Mouse (Mus musculus): Measurements from ENCODE around the gene Dab1. TPM values are rescaled to one million over a fixed set of nuclear protein-coding genes. Genes with fewer than 3 reads are reported as not detected.

Dab1 gene
- polyA plus RNA-seq, 1 experiment from 2014 or later = 11.2 TPM

DNA sequence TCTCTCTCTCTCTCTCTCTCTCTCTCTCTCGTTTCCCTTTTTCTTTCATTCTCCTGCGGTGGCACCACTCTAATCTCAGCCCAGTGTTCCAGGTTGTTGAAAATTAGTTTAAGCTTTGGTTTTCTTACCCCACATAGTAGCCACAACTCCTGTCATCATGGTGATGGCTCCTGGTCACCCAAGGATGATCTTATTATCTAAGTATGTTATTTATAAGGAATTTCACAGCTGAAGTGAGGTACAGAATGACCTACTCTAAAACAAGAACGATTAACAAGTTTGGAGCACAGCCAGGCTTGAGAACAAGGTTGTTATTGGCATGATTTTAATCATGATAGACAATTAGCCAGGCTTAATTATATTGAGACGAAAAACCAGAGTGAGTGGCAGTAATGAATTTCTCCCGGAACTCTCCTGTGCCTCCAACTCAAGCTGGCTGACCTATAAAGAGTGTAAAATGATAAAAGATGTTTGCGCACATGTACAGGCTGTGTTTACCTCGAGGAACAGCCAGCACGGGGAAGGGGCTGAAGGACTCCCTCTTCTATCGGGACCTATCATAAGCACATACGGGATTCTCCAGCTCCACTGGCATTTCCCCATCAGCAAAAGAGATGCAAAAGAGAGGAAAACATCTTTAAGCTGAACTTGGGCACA, 684.0 kb downstream of the Dab1 start:
- Histone ChIP-seq H3K9me3 (no peaks in the 10 kb centered on the region), H3K9ac (no peak overlapping the region), H3K4me2 (no peak overlapping the region), H3K4me1 (no peaks in the 10 kb centered on the region), H3K36me3 (no peaks in the 10 kb centered on the region), H3K27ac (no peak overlapping the region), H3K27me3 (replicated peaks) (no peaks in the 10 kb centered on the region), H3K4me3 (replicated peaks) (no peak overlapping the region)
- 55% methylated on average over 10 of the region's 10 CpGs for WGBS
- no peak for ATAC-seq (ENCODE audit: insufficient read depth, low FRiP score, low read depth)

DNA sequence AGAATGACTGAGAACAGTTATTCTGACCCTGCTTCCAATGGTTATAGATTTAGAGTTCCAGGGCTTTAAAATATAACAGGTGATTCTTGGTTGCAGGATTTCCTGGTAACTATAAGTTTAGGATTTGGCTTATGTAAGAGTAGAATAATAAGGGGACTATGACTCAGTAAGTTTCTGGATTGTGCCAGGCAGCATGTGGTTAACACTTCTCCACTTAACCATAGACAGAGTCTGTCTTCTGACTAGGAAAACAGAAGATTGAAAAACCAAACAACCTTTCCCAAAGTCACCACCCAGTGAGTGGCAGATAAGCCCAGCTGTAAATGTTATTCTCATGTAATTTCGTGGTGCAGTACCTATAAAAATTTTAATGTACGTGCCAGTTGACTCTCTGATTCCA, 688.6 kb downstream of the Dab1 start:
- H3K36me3 ChIP-seq = no peaks in the 10 kb centered on the region
- no peak for ATAC-seq (ENCODE audit: insufficient read depth, low FRiP score, low read depth)
- no peak overlapping the region for H3K4me3 ChIP-seq (replicated peaks)
- H3K27me3 ChIP-seq (replicated peaks) = no peaks in the 10 kb centered on the region
- no peaks in the 10 kb centered on the region for H3K4me1 ChIP-seq
- H3K4me2 ChIP-seq = no peak overlapping the region
- H3K9ac ChIP-seq = no peak overlapping the region
- no peaks in the 10 kb centered on the region for H3K9me3 ChIP-seq
- H3K27ac ChIP-seq = no peak overlapping the region
- WGBS = 78% methylated on average over 2 of the region's 2 CpGs

DNA sequence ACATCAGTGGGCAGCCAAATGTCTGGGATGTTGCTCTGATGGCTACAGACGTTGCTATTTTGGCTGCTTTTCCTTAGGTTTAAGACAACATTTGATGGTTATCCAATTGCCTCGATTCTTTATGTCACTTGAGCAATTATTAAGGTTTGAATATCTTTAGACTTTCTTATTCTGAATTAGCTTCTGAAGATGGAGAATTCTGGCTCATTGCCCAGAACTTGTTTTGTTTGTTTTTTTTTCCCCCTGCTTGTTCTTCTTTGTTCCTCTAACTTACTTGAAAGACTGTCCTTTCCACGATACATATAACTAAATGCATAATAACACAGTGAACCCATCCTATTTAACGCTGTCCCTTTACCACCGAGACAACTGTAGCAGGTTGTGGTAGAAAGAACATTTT, 707.1 kb downstream of the Dab1 start:
- no peak for ATAC-seq (ENCODE audit: insufficient read depth, low FRiP score, low read depth)
- H3K4me1 ChIP-seq = no peaks in the 10 kb centered on the region
- H3K27ac ChIP-seq = no peak overlapping the region
- no peak overlapping the region for H3K4me3 ChIP-seq (replicated peaks)
- H3K9ac ChIP-seq = no peak overlapping the region
- no peaks in the 10 kb centered on the region for H3K27me3 ChIP-seq (replicated peaks)
- WGBS = 67% methylated on average over 5 of the region's 5 CpGs
- H3K9me3 ChIP-seq = no peaks in the 10 kb centered on the region
- no peaks in the 10 kb centered on the region for H3K36me3 ChIP-seq
- H3K4me2 ChIP-seq = no peak overlapping the region

DNA sequence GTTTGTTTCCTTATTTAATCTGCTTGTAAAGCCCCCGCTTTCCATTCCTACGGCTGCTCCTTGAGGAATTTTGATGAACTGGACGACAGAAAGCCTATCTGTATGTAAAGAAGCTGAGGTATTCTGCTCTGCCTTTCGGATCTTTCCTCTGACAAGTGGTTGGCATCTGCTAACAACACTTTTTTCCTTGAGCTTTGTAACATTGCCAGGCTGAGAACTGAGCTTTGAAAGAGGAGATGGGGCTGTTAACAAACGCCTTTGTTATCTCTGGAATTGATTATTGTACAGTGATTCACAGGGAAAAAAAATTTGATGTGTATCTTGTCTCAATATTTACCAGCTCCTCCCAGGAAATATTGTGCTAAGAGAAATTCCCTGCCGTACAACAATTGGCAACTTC, 712.7 kb downstream of the Dab1 start:
- WGBS = 53% methylated on average over 6 of the region's 6 CpGs
- no peak for ATAC-seq (ENCODE audit: insufficient read depth, low FRiP score, low read depth)
- no peaks in the 10 kb centered on the region for H3K27me3 ChIP-seq (replicated peaks)
- no peak overlapping the region for H3K4me3 ChIP-seq (replicated peaks)
- no peak overlapping the region for H3K4me2 ChIP-seq
- no peaks in the 10 kb centered on the region for H3K36me3 ChIP-seq
- no peak overlapping the region for H3K9ac ChIP-seq
- H3K9me3 ChIP-seq = no peaks in the 10 kb centered on the region
- H3K4me1 ChIP-seq = no peaks in the 10 kb centered on the region
- no peak overlapping the region for H3K27ac ChIP-seq

DNA sequence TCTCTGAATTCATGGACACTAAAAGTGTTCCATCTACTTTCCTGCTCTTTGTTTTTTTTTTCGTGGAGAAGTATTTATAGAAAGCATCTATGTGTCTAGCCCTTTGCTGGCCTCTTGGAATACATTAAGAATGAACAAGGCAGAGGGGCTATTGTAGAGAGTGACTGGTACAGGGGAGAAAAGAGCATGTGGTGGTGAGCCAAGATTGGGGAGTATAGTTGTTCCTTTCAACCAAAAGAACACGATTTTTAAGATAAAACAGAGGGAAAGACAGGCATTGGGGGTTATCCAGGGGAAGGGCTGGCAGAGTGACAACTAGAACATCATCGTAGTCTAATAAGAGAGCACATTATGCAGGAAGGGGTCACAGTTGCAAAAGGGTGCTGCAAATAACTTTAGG, 713.2 kb downstream of the Dab1 start:
- Histone ChIP-seq H3K4me1 (no peaks in the 10 kb centered on the region), H3K27ac (no peak overlapping the region)

DNA sequence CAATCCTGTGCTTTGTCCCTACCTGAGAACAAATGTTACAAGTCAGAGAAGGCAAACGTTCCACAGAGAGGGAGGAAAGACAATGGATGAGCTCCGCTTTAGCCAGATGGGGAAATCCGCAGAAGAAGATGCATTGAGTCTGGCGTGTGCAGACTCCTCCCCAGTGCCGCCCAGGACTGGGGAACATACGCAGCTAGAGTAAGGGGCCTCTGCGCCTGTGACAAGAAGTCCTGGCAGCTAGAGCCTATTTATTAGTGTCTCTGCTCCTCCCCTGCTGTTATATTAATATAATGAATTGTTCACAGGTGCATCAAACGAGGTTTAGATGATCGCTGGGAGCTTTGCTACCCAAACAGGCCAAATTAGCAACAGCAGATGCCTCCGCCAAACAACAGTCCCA, 718.1 kb downstream of the Dab1 start:
- Histone ChIP-seq H3K4me1 (no peaks in the 10 kb centered on the region), H3K4me3 (replicated peaks) (no peak overlapping the region), H3K27me3 (replicated peaks) (no peaks in the 10 kb centered on the region), H3K9me3 (no peaks in the 10 kb centered on the region), H3K36me3 (no peaks in the 10 kb centered on the region), H3K27ac (no peak overlapping the region), H3K9ac (no peak overlapping the region), H3K4me2 (no peak overlapping the region)
- 74% methylated on average over 10 of the region's 10 CpGs for WGBS
- no peak for ATAC-seq (ENCODE audit: insufficient read depth, low FRiP score, low read depth)

More for the DNA sequence above, 713.2 kb downstream of the Dab1 start:
- 55% methylated on average over 3 of the region's 3 CpGs for WGBS
- no peaks in the 10 kb centered on the region for H3K27me3 ChIP-seq (replicated peaks)
- no peaks in the 10 kb centered on the region for H3K36me3 ChIP-seq
- no peak overlapping the region for H3K4me2 ChIP-seq
- no peaks in the 10 kb centered on the region for H3K9me3 ChIP-seq
- no peak for ATAC-seq (ENCODE audit: insufficient read depth, low FRiP score, low read depth)
- no peak overlapping the region for H3K9ac ChIP-seq
- H3K4me3 ChIP-seq (replicated peaks) = no peak overlapping the region

DNA sequence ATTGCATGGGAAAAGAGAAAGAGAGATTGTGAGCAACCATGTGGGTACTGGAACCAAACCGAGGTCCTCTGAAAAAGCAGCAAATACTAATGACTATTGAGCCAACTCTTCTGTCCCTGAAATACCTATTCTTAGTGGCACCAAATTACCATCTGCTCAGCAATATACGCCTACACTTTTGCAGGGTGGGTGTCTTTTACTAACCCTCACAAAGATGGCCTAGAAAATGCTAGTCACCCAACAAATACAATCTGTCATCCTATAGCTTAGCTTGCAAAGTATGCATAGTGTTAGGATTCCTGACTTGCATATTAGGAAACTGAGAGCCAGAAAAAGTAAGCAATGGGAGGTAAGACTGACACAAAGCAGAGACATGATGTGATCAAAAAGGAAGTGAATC, 719.2 kb downstream of the Dab1 start:
- no peaks in the 10 kb centered on the region for H3K9me3 ChIP-seq
- H3K36me3 ChIP-seq = no peaks in the 10 kb centered on the region
- 94% methylated on average over 2 of the region's 2 CpGs for WGBS
- H3K4me3 ChIP-seq (replicated peaks) = no peak overlapping the region
- no peak overlapping the region for H3K9ac ChIP-seq
- H3K4me1 ChIP-seq = no peaks in the 10 kb centered on the region
- no peaks in the 10 kb centered on the region for H3K27me3 ChIP-seq (replicated peaks)
- H3K27ac ChIP-seq = no peak overlapping the region
- ATAC-seq (ENCODE audit: insufficient read depth, low FRiP score, low read depth) = no peak
- no peak overlapping the region for H3K4me2 ChIP-seq

DNA sequence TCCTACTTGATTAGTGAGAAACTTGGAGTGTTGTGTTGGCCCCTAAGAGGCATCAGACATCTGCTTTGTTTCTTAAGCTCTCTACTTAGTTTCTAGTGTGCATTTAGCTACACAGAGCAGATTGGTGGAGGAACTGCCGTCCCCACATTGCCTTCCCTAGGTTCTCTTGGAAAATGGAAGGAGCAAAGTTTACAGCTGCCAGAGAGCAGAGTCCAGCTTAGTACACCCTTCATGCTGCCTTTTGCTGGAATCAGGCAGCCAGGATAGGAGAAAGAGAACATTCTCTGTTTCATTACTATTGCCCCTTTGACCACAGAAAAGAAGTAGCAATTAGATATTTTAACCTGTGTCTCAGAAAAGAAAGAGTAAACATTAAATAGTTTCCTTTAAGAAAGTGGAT, 742.2 kb downstream of the Dab1 start:
- Histone ChIP-seq H3K9ac (no peak overlapping the region), H3K36me3 (no peaks in the 10 kb centered on the region), H3K4me3 (replicated peaks) (no peak overlapping the region), H3K27ac (no peak overlapping the region), H3K27me3 (replicated peaks) (peaks cover 14% of the 10 kb centered on the region), H3K9me3 (no peaks in the 10 kb centered on the region), H3K4me1 (no peaks in the 10 kb centered on the region), H3K4me2 (no peak overlapping the region)
- WGBS = 47% methylated on average over 1 of the region's 1 CpGs
- ATAC-seq (ENCODE audit: insufficient read depth, low FRiP score, low read depth) = no peak

DNA sequence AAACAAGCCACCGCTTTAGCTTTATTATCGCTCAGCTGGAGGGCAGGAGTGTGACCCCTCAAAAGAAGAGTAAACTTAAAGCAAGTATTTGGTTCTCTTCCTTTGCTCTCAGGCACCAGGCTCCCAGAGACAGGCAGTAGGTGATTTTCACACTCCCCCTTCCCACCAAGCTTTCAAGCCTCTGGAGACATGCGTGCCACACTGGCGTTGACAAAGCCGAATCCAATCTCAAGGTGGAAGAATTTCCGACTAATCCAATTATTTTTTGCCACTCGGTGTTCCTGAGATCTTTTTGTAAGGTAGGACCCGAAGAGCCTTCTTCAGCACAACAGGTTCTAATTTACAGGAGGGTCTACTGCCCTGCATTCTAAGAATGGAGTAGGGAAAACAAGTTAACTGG, 747.3 kb downstream of the Dab1 start:
- WGBS = 17% methylated on average over 8 of the region's 8 CpGs

DNA sequence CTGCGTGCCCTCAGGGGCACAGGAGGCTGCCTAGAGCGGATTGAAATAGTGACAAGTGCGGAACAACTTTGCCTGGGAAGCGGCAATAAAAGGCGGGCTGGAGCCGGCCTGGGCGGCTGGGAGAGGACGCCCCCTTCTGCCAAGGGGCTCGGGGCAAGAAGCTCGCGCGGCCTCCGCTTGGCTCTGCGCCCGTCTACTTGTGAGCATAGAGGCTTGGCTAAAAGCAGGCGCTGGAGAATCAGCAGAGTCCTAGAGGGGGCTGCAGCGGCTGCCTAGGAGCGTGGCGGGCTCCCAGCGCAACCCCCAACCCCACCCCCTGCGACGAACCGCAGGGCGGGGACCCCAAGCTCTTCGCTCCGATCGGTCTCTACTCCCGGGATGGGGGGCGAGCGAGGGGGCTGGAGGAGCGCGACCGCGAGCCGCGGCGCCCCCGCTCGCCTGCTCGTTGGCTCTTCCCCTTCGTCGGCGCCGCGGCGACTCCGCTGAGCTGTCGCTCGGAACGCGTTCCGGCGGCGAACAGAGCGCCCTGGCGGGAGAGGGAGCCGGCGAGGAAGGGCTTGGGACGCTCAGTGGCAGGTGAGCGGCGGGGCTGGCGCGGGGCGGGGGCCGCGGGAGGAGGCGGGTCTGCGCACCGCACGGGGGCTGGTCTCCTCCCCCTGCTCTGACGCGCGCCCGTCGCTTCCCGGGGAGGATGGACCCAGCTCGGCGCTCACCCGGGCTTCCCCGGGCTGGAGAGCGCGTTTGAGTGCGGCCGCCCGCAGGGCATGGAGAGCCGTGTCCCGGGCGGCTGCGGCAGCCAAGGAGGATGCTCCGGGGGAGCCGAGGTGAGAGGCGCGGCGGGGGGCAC, 748.0 kb downstream of the Dab1 start:
- under 1% methylated on average over 86 of the region's 94 CpGs for WGBS
- Histone ChIP-seq H3K4me1 (peaks cover 13% of the 10 kb centered on the region), H3K9ac (peak overlapping the region; percentile 39; the same call in 1 of the 2 replicates), H3K27ac (0 out of 2 replicates have a peak overlapping the region, but pooled peaks have one; percentile 16), H3K4me2 (peak overlapping the region; percentile 98), H3K36me3 (no peaks in the 10 kb centered on the region), H3K27me3 (replicated peaks) (peaks cover 48% of the 10 kb centered on the region), H3K4me3 (replicated peaks) (peak overlapping the region; percentile 65), H3K9me3 (no peaks in the 10 kb centered on the region)
- ATAC-seq (ENCODE audit: insufficient read depth, low FRiP score, low read depth) = peak; percentile 84

More for the DNA sequence above, 747.3 kb downstream of the Dab1 start:
- H3K4me3 ChIP-seq (replicated peaks) = peak overlapping the region; percentile 65
- peak overlapping the region; percentile 98 for H3K4me2 ChIP-seq
- peaks cover 13% of the 10 kb centered on the region for H3K4me1 ChIP-seq
- no peak for ATAC-seq (ENCODE audit: insufficient read depth, low FRiP score, low read depth)
- H3K9ac ChIP-seq = no peak overlapping the region
- H3K27ac ChIP-seq = no peak overlapping the region
- H3K27me3 ChIP-seq (replicated peaks) = peaks cover 48% of the 10 kb centered on the region
- no peaks in the 10 kb centered on the region for H3K36me3 ChIP-seq
- H3K9me3 ChIP-seq = no peaks in the 10 kb centered on the region

DNA sequence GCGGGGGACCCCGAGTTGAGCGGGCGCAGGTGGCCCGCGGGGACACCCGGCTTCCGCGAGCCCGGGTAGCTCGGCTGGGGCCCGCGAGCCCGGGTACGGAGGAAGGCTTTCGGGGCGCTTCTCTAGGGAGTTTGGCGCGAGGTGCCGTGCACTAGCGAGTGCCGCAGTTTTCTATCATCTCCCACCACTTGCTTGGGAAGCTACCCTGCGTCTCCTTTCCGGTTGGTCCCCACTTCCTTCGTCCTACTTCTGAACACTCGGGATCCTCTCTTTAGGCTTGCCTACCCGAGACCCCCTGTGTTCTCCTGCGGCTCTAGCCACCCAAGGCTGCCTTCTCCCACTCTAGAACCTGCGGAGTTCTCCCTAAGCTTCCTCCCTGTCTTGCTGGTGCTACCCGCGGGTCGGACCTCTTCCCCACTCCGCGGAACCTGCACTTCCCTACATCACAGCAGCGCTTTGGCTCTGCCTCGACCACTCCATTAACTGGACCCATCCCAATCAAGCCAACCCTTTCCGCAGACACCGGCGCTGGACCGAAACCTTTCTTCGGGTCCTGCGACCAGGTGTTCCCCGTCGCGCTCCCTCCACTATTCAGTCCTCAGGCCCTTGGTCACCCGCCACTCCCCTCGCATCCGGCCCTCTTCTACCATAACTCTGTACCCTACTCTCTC, 748.7 kb downstream of the Dab1 start:
- no peak overlapping the region for H3K27ac ChIP-seq
- under 1% methylated on average over 48 of the region's 48 CpGs for WGBS
- H3K27me3 ChIP-seq (replicated peaks) = peaks cover 48% of the 10 kb centered on the region

DNA sequence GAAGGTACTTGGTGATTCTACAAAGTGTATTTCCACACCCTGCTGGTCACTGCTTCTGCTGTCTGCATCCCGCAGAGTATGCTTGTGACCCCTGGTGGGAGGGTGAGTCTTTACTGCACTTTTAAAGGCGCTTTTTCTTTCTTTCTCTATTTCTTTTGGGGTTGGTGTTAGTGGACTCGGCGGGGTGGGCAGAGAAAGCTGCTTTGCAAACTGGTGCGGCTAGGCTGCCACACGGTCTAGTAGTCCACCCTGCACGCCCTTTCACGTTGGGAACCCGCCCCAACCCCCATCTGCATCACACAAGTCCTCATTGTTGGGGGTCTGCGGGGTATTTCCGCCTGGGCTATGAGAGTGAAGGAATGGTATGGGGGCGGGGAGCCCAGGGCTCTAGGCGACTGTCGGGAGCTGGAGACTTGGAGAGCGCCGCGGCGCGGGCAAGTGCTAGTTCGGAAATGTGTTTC, 749.4 kb downstream of the Dab1 start:
- Histone ChIP-seq H3K9ac (no peak overlapping the region), H3K4me3 (replicated peaks) (peak overlapping the region; percentile 65), H3K27me3 (replicated peaks) (peaks cover 48% of the 10 kb centered on the region), H3K27ac (no peak overlapping the region), H3K36me3 (no peaks in the 10 kb centered on the region), H3K4me2 (peak overlapping the region; percentile 98), H3K4me1 (peaks cover 13% of the 10 kb centered on the region), H3K9me3 (no peaks in the 10 kb centered on the region)
- 0 out of 2 replicates have a peak, but pooled peaks have one; percentile 23 for ATAC-seq (ENCODE audit: insufficient read depth, low FRiP score, low read depth)
- WGBS = under 1% methylated on average over 20 of the region's 20 CpGs

More for the DNA sequence above, 748.7 kb downstream of the Dab1 start:
- Histone ChIP-seq H3K9ac (no peak overlapping the region), H3K9me3 (no peaks in the 10 kb centered on the region), H3K36me3 (no peaks in the 10 kb centered on the region), H3K4me2 (peak overlapping the region; percentile 98), H3K4me1 (peaks cover 13% of the 10 kb centered on the region), H3K4me3 (replicated peaks) (peak overlapping the region; percentile 65)
- peak; percentile 68 for ATAC-seq (ENCODE audit: insufficient read depth, low FRiP score, low read depth)
